Mouse (Mus musculus) skeletal muscle tissue, adult 2 months (tissue): ENCODE results near the gene Gm8773.

Experiments used
- DNase-seq: peaks from one replicate; pipeline ENCODE4 v3.0.0-alpha.2; 2012; ENCODE audit warnings: low read depth, low spot score

Gene Gm8773

DNA sequence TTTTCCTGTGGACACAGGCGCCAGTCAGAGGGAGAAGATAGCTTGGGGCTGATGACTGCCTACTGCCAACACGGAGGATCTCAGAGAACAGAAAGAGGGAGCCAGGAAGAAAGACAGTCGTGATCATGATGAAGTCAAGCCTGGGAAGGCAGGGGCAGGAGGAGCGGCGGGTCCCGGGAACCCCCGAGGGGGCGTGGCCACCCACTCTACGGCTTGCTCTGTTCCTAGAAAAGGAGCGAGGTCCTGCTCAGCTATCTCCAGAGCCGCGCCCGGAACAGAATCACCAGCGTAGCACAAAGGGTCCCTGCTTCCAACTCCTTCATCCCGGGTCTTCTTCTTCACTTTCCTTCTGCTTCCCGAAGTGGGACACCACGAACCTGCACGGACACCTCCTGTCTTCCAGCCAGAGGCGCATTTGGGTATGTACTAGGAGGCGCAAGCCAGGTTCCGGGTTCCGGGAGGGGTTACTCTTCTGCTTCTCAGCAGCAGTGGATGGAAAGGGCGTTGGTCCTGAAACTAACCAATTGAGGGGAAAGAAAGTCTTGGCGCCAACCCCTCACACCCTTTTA is at the start of gene Gm8773:
Gm8773 (plus strand) TSS at position 51 of the 569 bp plus-strand sequence.
- DNase-seq: no peak

DNA sequence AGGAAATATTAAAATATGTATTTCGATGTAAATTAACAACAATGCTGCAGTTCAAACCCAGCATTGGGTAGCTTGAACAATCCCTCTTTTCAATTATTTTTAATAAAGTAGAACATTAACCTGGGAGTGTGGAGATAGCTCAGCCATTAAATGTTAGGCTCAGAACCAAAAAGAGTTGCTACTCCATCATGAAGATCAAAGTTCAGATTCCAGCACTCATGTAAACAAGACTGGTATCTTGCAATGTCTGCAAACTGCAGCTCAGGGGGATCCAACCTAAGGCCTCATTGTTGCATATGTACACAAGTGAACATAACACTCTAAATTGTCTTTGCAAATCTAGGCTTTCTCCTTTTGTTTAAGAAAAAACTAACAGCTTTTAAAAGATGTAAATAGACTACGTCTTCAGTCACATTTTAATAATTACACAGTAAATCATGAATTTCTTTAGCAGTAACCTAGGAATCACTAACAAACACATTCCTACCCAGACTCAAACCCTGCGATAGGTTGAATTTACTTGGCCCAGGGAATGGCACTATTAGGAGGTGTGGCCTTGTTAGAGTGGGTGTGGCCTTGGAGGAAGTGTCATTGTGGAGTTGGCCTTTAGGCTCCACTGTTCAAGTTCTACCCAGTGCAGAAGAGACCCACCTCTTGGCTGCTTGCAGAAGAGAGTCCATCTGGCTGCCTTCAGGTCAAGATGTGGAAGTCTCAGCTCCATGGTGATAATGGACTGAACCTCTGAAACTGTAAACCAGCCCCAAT is 39.8 kb upstream of the Gm8773 start:
- no peak for DNase-seq

DNA sequence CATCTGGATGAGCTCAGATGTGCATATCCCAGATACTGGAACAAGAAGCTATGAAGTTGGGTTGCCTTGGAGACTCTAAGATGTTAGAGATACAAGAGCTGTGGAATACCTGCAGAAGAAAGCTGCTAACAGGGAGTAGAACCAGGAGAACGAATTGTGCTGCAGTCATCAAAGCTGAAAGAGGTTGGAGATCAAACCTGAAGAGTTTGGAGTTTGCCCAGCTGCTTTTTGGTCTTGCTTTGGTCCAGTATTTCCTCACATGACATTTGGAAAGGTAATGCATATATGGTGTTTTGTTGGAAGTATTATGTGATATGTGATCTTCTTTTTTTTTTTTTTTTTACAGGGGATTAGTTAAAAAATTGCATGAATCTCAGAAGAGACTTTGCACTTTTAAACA is 37.5 kb upstream of the Gm8773 start:
- no peak for DNase-seq

DNA sequence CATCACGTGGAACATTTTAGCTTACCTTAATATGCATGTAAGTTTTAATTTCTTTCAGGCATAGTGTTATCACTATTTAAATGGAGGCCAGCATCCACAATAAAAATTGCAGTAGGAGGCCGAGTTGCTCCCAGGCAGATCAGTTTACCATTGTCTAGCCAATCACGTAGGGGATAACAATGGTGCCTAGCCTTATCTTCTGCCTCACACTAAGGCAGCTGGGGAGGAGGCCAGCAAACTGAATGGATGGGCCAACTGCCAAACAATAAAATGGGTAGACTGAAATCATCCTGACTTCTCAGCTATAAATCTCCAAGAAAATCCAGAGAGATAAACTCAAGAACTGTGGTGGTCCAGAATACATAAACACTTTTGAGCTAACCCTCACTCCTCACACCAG is 33.8 kb upstream of the Gm8773 start:
- no peak for DNase-seq

DNA sequence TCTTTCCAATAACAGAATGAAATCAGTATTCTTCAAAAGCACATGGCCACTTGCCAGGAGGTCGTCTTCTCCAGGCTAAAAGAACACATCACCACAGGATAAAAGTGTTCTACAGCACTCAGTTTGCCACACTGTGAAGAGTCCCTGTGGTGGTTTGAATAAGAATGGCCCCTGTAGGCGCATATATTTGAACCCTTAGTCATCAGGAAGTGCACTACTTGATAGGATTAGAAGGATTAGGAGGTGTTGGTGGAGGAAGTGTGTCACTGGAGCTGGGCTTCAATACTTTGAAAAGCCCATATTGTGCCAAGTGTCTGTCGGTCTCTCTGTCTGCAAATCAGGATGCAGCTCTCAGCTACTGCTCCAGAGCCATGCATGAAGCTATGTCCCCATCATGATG is 33.2 kb upstream of the Gm8773 start:
- no peak for DNase-seq

DNA sequence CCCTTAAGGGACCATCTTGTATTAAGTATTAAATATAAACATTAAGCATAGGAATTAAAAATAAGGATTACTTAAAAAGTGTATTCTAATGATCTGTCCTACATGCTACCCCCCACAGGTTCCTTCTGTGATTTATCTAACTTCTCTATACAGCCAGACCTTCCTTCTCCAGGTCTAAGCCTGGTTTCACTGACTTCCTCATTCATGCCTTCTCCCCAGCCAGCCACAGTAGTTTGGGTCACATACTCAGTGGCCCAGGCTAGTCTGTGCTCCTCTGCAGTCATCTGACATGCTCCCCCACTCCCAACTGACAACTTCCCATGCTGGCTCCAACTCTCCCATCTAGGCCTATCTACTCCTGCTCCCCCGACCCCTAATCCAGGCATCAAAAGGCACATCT is 22.5 kb upstream of the Gm8773 start:
- DNase-seq: no peak

DNA sequence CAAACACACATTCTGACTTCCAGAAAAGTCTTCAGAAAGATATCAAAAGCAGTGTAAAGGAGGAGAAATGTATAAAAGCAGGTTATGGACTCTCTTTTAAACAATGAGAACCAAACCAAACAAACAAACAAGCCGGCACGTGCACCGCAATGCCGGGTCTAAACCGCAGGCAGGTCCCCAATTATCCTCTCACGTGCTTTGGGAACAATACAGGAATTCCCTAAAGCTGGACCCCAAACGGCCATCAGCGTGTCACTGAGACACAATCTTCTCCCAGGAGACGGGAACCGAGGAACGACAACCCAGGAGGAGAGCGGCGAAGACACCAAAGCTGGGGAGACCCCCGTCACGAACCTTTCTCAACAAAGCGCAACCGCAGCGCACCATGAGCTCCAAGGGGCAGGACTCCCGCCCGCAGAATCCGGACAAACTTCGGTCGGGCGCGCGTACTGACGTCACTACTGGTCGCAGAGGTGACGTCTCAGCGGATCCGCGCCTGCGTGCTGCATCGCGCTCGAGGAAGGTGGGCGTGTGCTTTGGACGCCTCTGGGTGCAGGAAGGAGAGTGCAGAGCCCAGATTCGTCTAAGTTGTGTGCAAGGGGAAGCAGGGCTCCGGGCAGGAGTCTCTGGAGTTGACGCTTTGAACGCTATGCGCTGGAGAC is 14.4 kb upstream of the Gm8773 start, which contains the start of gene Gtpbp10:
Gtpbp10 (minus strand) TSS at position 460 of the 662 bp plus-strand sequence.
- peak; percentile 87 for DNase-seq

DNA sequence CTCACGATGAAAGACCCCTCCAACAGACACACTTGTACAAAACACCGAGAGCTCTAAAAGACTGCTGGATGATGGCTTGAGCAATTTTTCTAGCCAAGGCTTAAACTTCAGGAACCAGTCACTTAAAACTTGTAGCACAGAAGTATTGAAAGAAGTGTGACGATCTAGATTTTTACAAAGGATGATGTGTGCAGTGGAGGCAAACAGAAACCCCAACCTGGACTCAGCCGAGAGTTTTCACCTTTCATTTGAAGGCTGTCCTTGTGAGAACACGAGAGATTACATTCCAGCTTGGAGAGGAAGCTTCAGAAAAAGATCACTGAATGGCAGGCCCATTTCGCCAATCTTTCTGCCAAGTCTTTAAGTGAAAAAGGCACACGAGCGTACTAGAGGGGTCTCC is 13.8 kb upstream of the Gm8773 start:
- DNase-seq: no peak

DNA sequence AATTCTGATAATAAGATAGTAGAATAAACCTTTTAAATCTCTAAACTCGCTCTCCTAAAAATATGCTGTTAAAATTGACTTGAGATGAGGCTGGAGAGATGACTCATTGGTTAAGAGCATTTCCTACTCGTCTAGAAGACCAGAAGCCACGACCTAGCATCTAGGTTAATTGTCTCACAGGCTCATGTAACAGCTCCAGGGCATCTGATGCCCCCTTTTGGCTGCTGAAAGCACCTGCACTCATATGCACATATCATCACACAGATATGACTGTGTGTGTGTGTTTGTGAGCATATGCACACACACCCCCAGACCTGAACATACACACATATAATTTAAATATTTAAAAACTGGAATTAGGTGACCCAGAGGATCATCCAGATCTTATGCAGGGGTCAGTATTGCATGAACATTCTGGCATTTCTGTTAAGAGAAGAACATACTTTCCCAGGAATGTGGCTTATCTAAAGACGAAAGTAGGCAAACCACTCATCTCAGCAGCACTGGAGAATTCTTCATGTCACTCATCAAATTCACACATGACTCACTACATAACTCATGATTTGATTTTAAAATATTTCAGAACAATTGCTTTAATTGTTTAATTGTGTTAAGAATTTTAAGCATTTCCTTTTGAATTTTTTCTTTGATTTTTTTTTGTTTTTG is 12.4 kb upstream of the Gm8773 start:
- no peak for DNase-seq

DNA sequence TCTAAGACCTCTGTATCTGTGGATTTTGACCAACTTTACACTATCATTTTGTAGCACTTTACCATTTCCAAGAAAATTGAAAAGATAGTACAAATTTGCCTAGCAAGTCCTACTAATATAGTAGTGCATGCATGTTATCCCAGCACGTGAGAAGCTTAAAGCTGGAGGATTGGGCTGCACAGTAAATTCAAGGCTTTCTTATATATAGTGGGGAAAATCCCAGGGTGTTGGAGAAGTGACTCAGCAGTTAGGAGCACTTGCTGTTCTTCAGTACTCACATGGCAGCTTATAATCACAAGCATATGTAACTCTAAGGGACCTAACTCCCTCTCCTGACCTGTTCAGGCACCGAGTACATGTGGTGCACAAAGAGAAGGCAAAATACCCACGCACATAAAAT is 11.2 kb upstream of the Gm8773 start:
- DNase-seq: no peak

DNA sequence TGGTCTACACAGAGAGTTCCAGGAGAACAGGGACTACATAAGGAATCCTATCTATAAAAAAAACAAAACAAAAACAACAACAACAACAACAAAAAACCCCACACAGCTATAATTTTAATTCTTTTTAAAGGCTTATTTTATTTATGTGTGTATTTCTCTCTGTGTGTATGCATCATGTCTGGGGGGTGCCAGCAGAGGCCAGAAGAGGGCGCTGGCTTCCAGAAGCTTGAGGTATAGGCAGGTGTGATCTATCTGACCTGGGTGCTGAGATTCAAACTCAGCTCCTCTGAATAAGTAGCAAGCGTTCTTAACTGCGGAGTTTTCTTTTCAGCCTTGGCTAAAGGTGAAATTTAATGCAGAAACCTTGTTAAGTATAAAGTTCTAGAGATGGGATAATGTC is 14.1 kb downstream of the Gm8773 start:
- DNase-seq: no peak

DNA sequence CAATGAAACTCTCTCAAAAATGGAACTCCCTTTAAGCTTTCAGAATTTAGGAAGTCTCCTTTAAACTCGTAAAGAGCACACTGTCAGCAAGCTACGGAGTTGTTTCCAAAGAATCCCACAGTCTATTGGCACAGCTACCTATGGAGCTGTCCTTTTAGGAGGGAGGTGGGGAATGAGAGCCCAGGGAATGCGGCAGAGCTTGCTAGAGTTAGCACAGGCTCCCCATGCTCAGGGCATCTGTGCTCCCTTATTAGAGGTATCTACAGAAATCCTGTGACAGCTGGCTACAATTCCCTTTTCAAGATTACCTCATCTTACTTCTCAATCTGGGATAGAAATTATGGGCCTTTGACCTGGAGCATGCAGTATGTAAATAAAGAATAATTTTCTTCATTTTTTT is 36.9 kb downstream of the Gm8773 start:
- no peak for DNase-seq

DNA sequence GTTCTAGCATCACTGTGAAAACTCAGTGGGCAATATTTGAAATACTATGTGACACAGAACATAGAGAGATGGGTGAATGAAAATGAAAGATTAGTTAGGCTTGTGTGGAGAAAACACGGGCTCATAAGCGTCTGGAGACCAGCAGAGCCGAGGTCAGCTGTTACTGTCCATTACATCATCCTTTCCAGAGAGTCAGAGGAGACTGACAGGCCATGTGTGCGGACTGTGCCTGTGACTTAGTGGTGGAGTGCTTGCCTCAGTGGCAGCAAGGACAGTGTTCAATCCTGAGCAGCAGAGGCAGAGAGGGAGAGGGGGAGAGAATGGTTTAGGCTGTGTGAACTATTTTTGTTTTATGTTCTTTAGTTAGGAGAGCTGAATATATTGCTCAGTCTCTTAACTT is 44.7 kb downstream of the Gm8773 start:
- DNase-seq: no peak

DNA sequence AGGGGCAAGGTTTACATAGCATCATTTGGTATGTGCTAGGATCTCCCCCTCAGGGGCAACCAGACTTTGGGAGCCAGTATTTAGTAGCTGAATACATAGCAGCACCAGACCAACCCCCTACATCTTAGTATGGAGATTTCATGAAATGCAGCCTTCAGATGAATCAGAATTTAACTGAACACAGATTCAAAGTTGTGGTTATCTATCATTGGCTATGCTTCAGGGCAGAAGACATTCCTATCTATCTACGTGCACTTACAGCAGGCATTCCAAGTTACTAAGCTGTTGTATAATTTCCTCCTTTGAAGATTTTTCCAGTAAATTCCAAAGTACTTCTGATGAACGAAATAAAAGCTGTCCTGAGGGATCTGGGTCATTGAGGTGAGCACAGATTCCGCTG is 51.9 kb downstream of the Gm8773 start:
- DNase-seq: no peak
